Mouse (Mus musculus): ENCODE measurements at regions not wholly inside any gene's neighbourhood (a gene's known extent, or its start where the extent isn't known, plus 50 kb on each side); places are given as distances from the start of the nearest gene placed in this dataset.

GRCm38 (mm10) chr16:71197523-71197922 is 883.8 kb downstream of the Gbe1 start:
- peak; percentile 21 for DNase-seq (ENCODE audit: low spot score)

GRCm38 (mm10) chr16:71208806-71209205 is 895.1 kb downstream of the Gbe1 start:
- DNase-seq (ENCODE audit: low spot score) = peak; percentile 39

- DNase-seq (ENCODE audit: low spot score) = no peak
Measured at GRCm38 (mm10) chr16:71224469-71224868, 910.7 kb downstream of the Gbe1 start.

- DNase-seq (ENCODE audit: low spot score) = no peak
Measured at GRCm38 (mm10) chr16:71230104-71230653, 916.4 kb downstream of the Gbe1 start.

- DNase-seq (ENCODE audit: low spot score) = no peak
Measured at GRCm38 (mm10) chr16:71243065-71243464, 929.3 kb downstream of the Gbe1 start.

- DNase-seq (ENCODE audit: low spot score) = no peak
Measured at GRCm38 (mm10) chr16:71243480-71243879, 929.7 kb downstream of the Gbe1 start.

- DNase-seq (ENCODE audit: low spot score) = peak; percentile 90
Measured at GRCm38 (mm10) chr16:71247516-71248139, 933.9 kb downstream of the Gbe1 start.

GRCm38 (mm10) chr16:71255740-71256139 is 942.0 kb downstream of the Gbe1 start:
- no peak for DNase-seq (ENCODE audit: low spot score)

GRCm38 (mm10) chr16:71256175-71256574 is 942.4 kb downstream of the Gbe1 start:
- DNase-seq (ENCODE audit: low spot score) = peak; percentile 39

GRCm38 (mm10) chr16:71267191-71267590 is 953.4 kb downstream of the Gbe1 start:
- DNase-seq (ENCODE audit: low spot score) = peak; percentile 17

Measured in embryo, embryonic 10.5 days (tissue).